In genomic region chr12:104474881-104475740, GRCm38 (mm10) we compare ENCODE assay signal across 11 mouse cellular contexts. TPM values are rescaled to one million over a fixed set of nuclear protein-coding genes. Genes with fewer than 3 reads are reported as not detected.
DNase-seq lines count a peak whose midpoint lies in the region; ATAC-seq lines count a peak whose summit lies in the region.
"Had no signal": no experiment of that assay in that cellular context is flagged by ENCODE, and none has a peak within 500 bp of the region (broad histone marks: within the 10 kb centered on the region; RNA-seq: fewer than 3 reads in every experiment).

No protein-coding gene starts in this region.

- H3K4me2 ChIP-seq in hindbrain, embryonic 12.5 days (replicated peaks), result peak overlapping the region; percentile 22; the same call in 1 of the 2 replicates
- H3K4me2 ChIP-seq in hindbrain, embryonic 16.5 days (ENCODE audit: low read length), result no peak overlapping the region
- peak overlapping the region; percentile 90 for H3K4me2 ChIP-seq in limb, embryonic 11.5 days (ENCODE audit: low read depth, severe bottlenecking)

- no peak overlapping the region for H3K9ac ChIP-seq in hindbrain, embryonic 12.5 days
- H3K9ac ChIP-seq in hindbrain, embryonic 16.5 days (ENCODE audit: low read depth, low read length), result no peak overlapping the region
- peak overlapping the region; percentile 67 for H3K9ac ChIP-seq in limb, embryonic 11.5 days (ENCODE audit: low read length)

- H3K4me3 ChIP-seq in hindbrain, embryonic 12.5 days, result no peak overlapping the region
- no peak overlapping the region for H3K4me3 ChIP-seq in hindbrain, embryonic 16.5 days (ENCODE audit: low read length)
- peak overlapping the region; percentile 4; the same call in 1 of the 2 replicates for H3K4me3 ChIP-seq in brown adipose tissue, adult 24 weeks (ENCODE audit: insufficient read depth, low read depth, low read length)
- H3K4me3 ChIP-seq in limb, embryonic 11.5 days (ENCODE audit: low read depth, low read length), result peak overlapping the region; percentile 66
- H3K4me3 ChIP-seq: heart, adult 2 months had no signal

- peaks cover 29% of the 10 kb centered on the region for H3K4me1 ChIP-seq in hindbrain, embryonic 12.5 days
- H3K4me1 ChIP-seq in hindbrain, embryonic 16.5 days (ENCODE audit: control insufficient read depth, insufficient read depth, low read depth, low read length), result peaks cover 17% of the 10 kb centered on the region
- H3K4me1 ChIP-seq in brown adipose tissue, adult 24 weeks (ENCODE audit: control insufficient read depth, insufficient read depth, insufficient read length, low read length), result no peaks in the 10 kb centered on the region; the same call in 1 of the 2 replicates
- peaks cover 18% of the 10 kb centered on the region; the same call in 1 of the 2 replicates for H3K4me1 ChIP-seq in limb, embryonic 11.5 days (ENCODE audit: control insufficient read depth, insufficient read depth, low read length)

- H3K9me3 ChIP-seq in hindbrain, embryonic 12.5 days (replicated peaks), result no peaks in the 10 kb centered on the region
- no peaks in the 10 kb centered on the region for H3K9me3 ChIP-seq in hindbrain, embryonic 16.5 days (ENCODE audit: control insufficient read depth, low read length)
- H3K9me3 ChIP-seq in limb, embryonic 11.5 days (ENCODE audit: control insufficient read depth, low read length), result no peaks in the 10 kb centered on the region

- H3K27ac ChIP-seq in hindbrain, embryonic 12.5 days, result no peak overlapping the region
- no peak overlapping the region for H3K27ac ChIP-seq in hindbrain, embryonic 16.5 days (ENCODE audit: low read depth, low read length)
- H3K27ac ChIP-seq in brown adipose tissue, adult 24 weeks (replicated peaks; ENCODE audit: low read depth, low read length), result no peak overlapping the region
- H3K27ac ChIP-seq in limb, embryonic 11.5 days (replicated peaks; ENCODE audit: low read depth, low read length), result no peak overlapping the region
- H3K27ac ChIP-seq: heart, adult 2 months had no signal

- 2% methylated on average over 22 of the region's 22 CpGs for WGBS in hindbrain, embryonic 12.5 days
- WGBS in hindbrain, embryonic 16.5 days, result 2% methylated on average over 22 of the region's 22 CpGs
- 3% methylated on average over 22 of the region's 22 CpGs for WGBS in limb, embryonic 11.5 days

- H3K27me3 ChIP-seq in hindbrain, embryonic 12.5 days, result peaks cover 83% of the 10 kb centered on the region
- peaks cover 40% of the 10 kb centered on the region for H3K27me3 ChIP-seq in hindbrain, embryonic 16.5 days (replicated peaks; ENCODE audit: control insufficient read depth, insufficient read depth, low read length)
- peaks cover 39% of the 10 kb centered on the region for H3K27me3 ChIP-seq in limb, embryonic 11.5 days (ENCODE audit: control insufficient read depth, insufficient read depth, low read length)

- no peak for ATAC-seq in hindbrain, embryonic 12.5 days (ENCODE audit: low FRiP score)
- ATAC-seq in hindbrain, embryonic 16.5 days, result no peak
- ATAC-seq in limb, embryonic 11.5 days (ENCODE audit: insufficient number of reproducible peaks, low FRiP score, low TSS enrichment, low read depth), result no peak
- no peak for ATAC-seq in CD4-positive, CD25-positive, alpha-beta regulatory T cell, adult 4 months
- ATAC-seq: inflammation-experienced regulatory T-cells, adult 6 months had no signal

- H3K36me3 ChIP-seq in hindbrain, embryonic 12.5 days, result no peaks in the 10 kb centered on the region
- no peaks in the 10 kb centered on the region for H3K36me3 ChIP-seq in hindbrain, embryonic 16.5 days (ENCODE audit: control insufficient read depth, insufficient read depth, low read length)
- H3K36me3 ChIP-seq in limb, embryonic 11.5 days (ENCODE audit: control insufficient read depth, insufficient read depth, low read length), result no peaks in the 10 kb centered on the region

- peak; percentile 30 for DNase-seq in ES-CJ7 (ENCODE audit: low read depth, low spot score)
- peak; percentile 67 for DNase-seq in limb, embryonic 11.5 days (ENCODE audit: low spot score)
- DNase-seq in urinary bladder, postnatal 14 days (ENCODE audit: low spot score), result no peak
- DNase-seq: spleen, adult 18-20 months had no signal

RNA-seq across cellular contexts. Expression of gene Gsc, which starts 2.0 kb away (rescaled TPM):
- polyA plus RNA-seq in hindbrain, embryonic 12.5 days (2016; fragmentation: Nextera tagmentation; extraction: Ambion mirVana), result 1.5 and 1.8 TPM in 2 replicates
- polyA plus RNA-seq in hindbrain, embryonic 16.5 days (2015; fragmentation: Nextera tagmentation; extraction: Ambion mirVana), result 0.24 and 0.29 TPM in 2 replicates
- polyA plus RNA-seq in brown adipose tissue, adult 24 weeks (2012; ENCODE audit: insufficient read depth, insufficient read length, missing spikeins), result not detected in 2 replicates
- polyA plus RNA-seq in limb, embryonic 11.5 days (2014; fragmentation: Nextera tagmentation; extraction: Ambion mirVana), result 24.4 and 33.2 TPM in 2 replicates
- not detected for polyA plus RNA-seq in CD4-positive, CD25-positive, alpha-beta regulatory T cell, adult 4 months (2017; shearing (Covaris generic))
- polyA plus RNA-seq: inflammation-experienced regulatory T-cells, adult 6 months; large intestine, adult 2 months had no signal

Comparison
In these comparisons a context has a peak if more than half of its experiments do, and no peak if none do; other contexts are left out.
1. H3K4me3 ChIP-seq: peak in brown adipose tissue, adult 24 weeks (single experiment) and limb, embryonic 11.5 days (single experiment); none in hindbrain, embryonic 12.5 days (single experiment) and hindbrain, embryonic 16.5 days (single experiment).